Mouse (Mus musculus): ENCODE results near the gene Prpf40b. TPM values are rescaled to one million over a fixed set of nuclear protein-coding genes. Genes with fewer than 3 reads are reported as not detected.
"Not testable (repeated sequence)": the region's sequence is repeated elsewhere in the genome, so short reads cannot be mapped to it uniquely, and the experiment has no call there.

Gene Prpf40b
- 6.5 and 8.0 TPM in 2 replicates for polyA plus RNA-seq (2015; fragmentation: Nextera tagmentation; extraction: Ambion mirVana)

DNA sequence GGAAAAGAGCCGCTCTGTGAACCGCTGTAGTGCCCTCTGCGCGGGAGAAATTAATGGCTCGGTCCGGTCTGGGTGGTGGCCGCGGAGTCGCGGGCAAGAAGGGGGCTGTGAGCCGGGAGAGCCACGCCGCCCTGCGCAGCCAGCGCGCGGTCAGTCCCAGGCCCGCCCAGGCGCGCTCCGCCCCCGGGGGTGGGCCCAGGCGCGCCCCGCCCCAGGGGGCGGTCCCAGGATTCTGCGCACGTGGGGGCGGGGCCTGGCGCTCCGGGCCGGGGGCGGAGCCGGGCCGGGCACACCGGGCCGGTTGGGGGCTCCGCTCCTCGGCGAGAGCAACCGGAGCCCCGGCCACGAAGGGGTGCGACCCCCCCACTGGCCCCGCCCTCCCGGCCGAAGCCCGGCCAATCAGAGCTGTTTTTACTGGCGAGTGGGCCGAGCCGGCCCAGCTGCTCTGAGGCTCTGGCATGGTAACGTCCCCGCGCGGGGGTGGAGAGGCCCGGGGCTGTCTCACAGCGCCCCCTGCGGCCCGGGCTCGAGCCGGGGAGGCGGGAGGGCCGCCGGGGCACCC, at the start of gene Prpf40b:
Gene Prpf40b (plus strand): TSS at position 275 of the 562 bp plus-strand sequence.
- peak within 1 kb of the TSS; percentile 82 for H3K4me2 ChIP-seq (ENCODE audit: low read depth, low read length)
- peak within 1 kb of the TSS; percentile 71 for H3K4me3 ChIP-seq (ENCODE audit: low read depth, low read length)
- 0% methylated on average over 50 of the region's 64 CpGs for WGBS (ENCODE audit: insufficient replicate concordance)
- no peaks in the 10 kb centered on the region for H3K9me3 ChIP-seq (replicated peaks; ENCODE audit: control insufficient read depth, low read length)
- H3K27ac ChIP-seq (ENCODE audit: low read length) = peak within 1 kb of the TSS; percentile 53; the same call in 1 of the 2 replicates
- peaks cover 4% of the 10 kb centered on the region for H3K4me1 ChIP-seq (ENCODE audit: control insufficient read depth, low read depth, low read length)
- no peaks in the 10 kb centered on the region for H3K36me3 ChIP-seq (ENCODE audit: control insufficient read depth, insufficient read depth)
- ATAC-seq (ENCODE audit: low read depth) = peak; percentile 94
- H3K27me3 ChIP-seq (ENCODE audit: control insufficient read depth, insufficient read depth, low read depth, low read length) = no peaks in the 10 kb centered on the region
- H3K9ac ChIP-seq (ENCODE audit: low read depth, low read length) = peak within 1 kb of the TSS; percentile 65

- not testable (repeated sequence) for H3K4me1 ChIP-seq (ENCODE audit: control insufficient read depth, low read depth, low read length); H3K27ac ChIP-seq (ENCODE audit: low read length); H3K4me3 ChIP-seq (ENCODE audit: low read depth, low read length); H3K9ac ChIP-seq (ENCODE audit: low read depth, low read length); H3K4me2 ChIP-seq (ENCODE audit: low read depth, low read length); H3K9me3 ChIP-seq (replicated peaks; ENCODE audit: control insufficient read depth, low read length); H3K27me3 ChIP-seq (ENCODE audit: control insufficient read depth, insufficient read depth, low read depth, low read length); ATAC-seq (ENCODE audit: low read depth)
- peaks cover 14% of the 10 kb centered on the region for H3K36me3 ChIP-seq (ENCODE audit: control insufficient read depth, insufficient read depth)
- 78% methylated on average over 6 of the region's 6 CpGs for WGBS (ENCODE audit: insufficient replicate concordance)
Observed at GRCm38 (mm10) chr15:99246736-99247135, 48.2 kb upstream of the Prpf40b start.

DNA sequence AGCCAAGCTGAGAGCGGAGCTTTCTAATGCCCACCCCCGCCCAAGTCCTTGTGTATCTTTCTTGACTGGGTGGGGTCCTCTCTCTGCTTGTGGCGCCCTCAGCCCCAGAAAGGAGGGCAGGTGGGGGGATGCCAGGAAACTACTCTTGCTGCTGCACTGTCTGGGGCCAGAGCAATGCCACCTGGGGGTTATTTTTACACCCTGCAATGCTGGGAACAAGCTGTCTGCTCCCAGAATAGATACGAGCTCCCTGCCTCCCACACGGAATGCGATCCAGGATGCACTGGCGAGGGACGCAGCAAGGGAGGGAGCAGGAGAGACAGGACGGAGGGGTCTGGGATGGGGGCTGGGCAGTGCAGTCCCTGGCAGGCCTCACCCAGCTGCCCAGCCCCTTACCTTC, 45.9 kb upstream of the Prpf40b start:
- Histone ChIP-seq H3K36me3 (ENCODE audit: control insufficient read depth, insufficient read depth) (peaks cover 11% of the 10 kb centered on the region), H3K4me2 (ENCODE audit: low read depth, low read length) (no peak overlapping the region), H3K4me3 (ENCODE audit: low read depth, low read length) (no peak overlapping the region), H3K4me1 (ENCODE audit: control insufficient read depth, low read depth, low read length) (peaks cover 3% of the 10 kb centered on the region), H3K9ac (ENCODE audit: low read depth, low read length) (no peak overlapping the region), H3K27ac (ENCODE audit: low read length) (no peak overlapping the region), H3K27me3 (ENCODE audit: control insufficient read depth, insufficient read depth, low read depth, low read length) (no peaks in the 10 kb centered on the region), H3K9me3 (replicated peaks; ENCODE audit: control insufficient read depth, low read length) (no peaks in the 10 kb centered on the region)
- ATAC-seq (ENCODE audit: low read depth) = no peak
- 85% methylated on average over 9 of the region's 9 CpGs for WGBS (ENCODE audit: insufficient replicate concordance)

- Histone ChIP-seq H3K4me1 (ENCODE audit: control insufficient read depth, low read depth, low read length) (peaks cover 7% of the 10 kb centered on the region), H3K27me3 (ENCODE audit: control insufficient read depth, insufficient read depth, low read depth, low read length) (no peaks in the 10 kb centered on the region), H3K27ac (ENCODE audit: low read length) (no peak overlapping the region), H3K4me2 (ENCODE audit: low read depth, low read length) (no peak overlapping the region), H3K36me3 (ENCODE audit: control insufficient read depth, insufficient read depth) (peaks cover 7% of the 10 kb centered on the region), H3K9me3 (replicated peaks; ENCODE audit: control insufficient read depth, low read length) (no peaks in the 10 kb centered on the region), H3K9ac (ENCODE audit: low read depth, low read length) (no peak overlapping the region), H3K4me3 (ENCODE audit: low read depth, low read length) (no peak overlapping the region)
- 75% methylated on average over 11 of the region's 11 CpGs for WGBS (ENCODE audit: insufficient replicate concordance)
- ATAC-seq (ENCODE audit: low read depth) = no peak
Observed at GRCm38 (mm10) chr15:99249938-99250337, 44.9 kb upstream of the Prpf40b start.

GRCm38 (mm10) chr15:99251111-99251510, 43.8 kb upstream of the Prpf40b start:
- H3K27me3 ChIP-seq (ENCODE audit: control insufficient read depth, insufficient read depth, low read depth, low read length); H3K9me3 ChIP-seq (replicated peaks; ENCODE audit: control insufficient read depth, low read length); H3K4me1 ChIP-seq (ENCODE audit: control insufficient read depth, low read depth, low read length); H3K36me3 ChIP-seq (ENCODE audit: control insufficient read depth, insufficient read depth); H3K27ac ChIP-seq (ENCODE audit: low read length): not testable (repeated sequence)
- under 1% methylated on average over 14 of the region's 15 CpGs for WGBS (ENCODE audit: insufficient replicate concordance)
- Histone ChIP-seq H3K4me2 (ENCODE audit: low read depth, low read length) (peak overlapping the region; percentile 85), H3K4me3 (ENCODE audit: low read depth, low read length) (peak overlapping the region; percentile 77), H3K9ac (ENCODE audit: low read depth, low read length) (peak overlapping the region; percentile 55)
- ATAC-seq (ENCODE audit: low read depth) = peak; percentile 5; the same call in 1 of the 2 replicates

DNA sequence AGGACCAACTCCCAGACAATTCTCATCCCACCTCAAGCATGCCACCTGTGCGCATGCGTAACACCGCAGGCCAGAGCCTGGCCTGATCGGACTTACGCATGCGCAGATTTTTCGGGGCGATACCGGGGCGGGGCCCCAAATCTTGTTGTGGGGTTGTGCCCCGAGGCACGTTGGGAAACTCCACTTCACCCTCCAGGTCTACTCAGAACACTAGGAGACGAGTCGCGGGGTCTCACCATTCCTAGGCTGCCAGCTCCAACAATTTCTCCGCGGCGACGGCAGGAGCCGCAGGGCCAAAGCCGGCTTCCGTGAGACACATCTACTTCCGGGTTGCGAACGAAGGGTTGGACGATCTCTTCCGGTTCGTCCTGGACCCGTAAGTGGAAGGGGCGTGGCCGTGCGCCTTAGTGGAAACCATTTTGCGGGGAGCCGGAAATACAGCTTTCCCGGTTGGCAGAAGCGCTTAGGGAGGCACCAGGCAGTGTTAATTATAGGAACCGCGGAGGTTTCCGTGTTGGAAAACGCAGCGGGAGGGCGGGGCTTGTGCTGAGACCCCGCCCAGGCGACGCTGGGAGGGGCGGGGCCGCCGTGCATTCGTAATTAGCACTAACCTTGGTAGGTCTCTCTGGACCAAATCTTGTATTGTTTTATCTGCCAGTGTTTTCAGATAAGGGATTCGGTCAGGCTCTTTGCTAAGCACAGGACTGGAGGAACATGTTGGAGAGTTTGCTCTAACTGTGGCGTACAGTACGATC, 43.1 kb upstream of the Prpf40b start, which contains the start of gene Mcrs1:
Gene Mcrs1 (minus strand): TSS at position 336 of the 755 bp plus-strand sequence.
- H3K4me1 ChIP-seq (ENCODE audit: control insufficient read depth, low read depth, low read length) = peaks cover 7% of the 10 kb centered on the region
- no peaks in the 10 kb centered on the region for H3K9me3 ChIP-seq (replicated peaks; ENCODE audit: control insufficient read depth, low read length)
- H3K36me3 ChIP-seq (ENCODE audit: control insufficient read depth, insufficient read depth) = peaks cover 3% of the 10 kb centered on the region
- H3K27ac ChIP-seq (ENCODE audit: low read length) = peak within 1 kb of the TSS; percentile 96
- H3K27me3 ChIP-seq (ENCODE audit: control insufficient read depth, insufficient read depth, low read depth, low read length) = no peaks in the 10 kb centered on the region
- peak within 1 kb of the TSS; percentile 77 for H3K4me3 ChIP-seq (ENCODE audit: low read depth, low read length)
- H3K9ac ChIP-seq (ENCODE audit: low read depth, low read length) = peak within 1 kb of the TSS; percentile 76
- under 1% methylated on average over 52 of the region's 52 CpGs for WGBS (ENCODE audit: insufficient replicate concordance)
- ATAC-seq (ENCODE audit: low read depth) = peak; percentile 89
- peak within 1 kb of the TSS; percentile 85 for H3K4me2 ChIP-seq (ENCODE audit: low read depth, low read length)

GRCm38 (mm10) chr15:99252381-99253174, 42.3 kb upstream of the Prpf40b start:
- no peaks in the 10 kb centered on the region for H3K9me3 ChIP-seq (replicated peaks; ENCODE audit: control insufficient read depth, low read length)

DNA sequence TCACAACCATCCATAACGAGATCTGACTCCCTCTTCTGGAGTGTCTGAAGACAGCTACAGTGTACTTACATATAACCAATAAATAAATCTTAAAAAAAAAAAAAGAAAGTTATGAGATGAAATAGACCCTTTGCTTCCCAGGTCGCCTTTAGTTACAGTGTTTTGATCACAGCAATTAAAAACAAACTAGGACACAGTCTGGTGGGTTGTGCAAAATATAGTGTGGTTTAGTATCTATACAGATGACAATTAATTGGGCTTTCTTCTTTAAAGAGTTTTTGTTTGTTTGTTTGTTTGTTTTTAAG, 41.8 kb upstream of the Prpf40b start:
- H3K4me2 ChIP-seq (ENCODE audit: low read depth, low read length) = peak overlapping the region; percentile 85
- not testable (repeated sequence) for H3K27ac ChIP-seq (ENCODE audit: low read length); ATAC-seq (ENCODE audit: low read depth); H3K9ac ChIP-seq (ENCODE audit: low read depth, low read length); H3K4me3 ChIP-seq (ENCODE audit: low read depth, low read length); H3K27me3 ChIP-seq (ENCODE audit: control insufficient read depth, insufficient read depth, low read depth, low read length); H3K9me3 ChIP-seq (replicated peaks; ENCODE audit: control insufficient read depth, low read length); H3K36me3 ChIP-seq (ENCODE audit: control insufficient read depth, insufficient read depth); H3K4me1 ChIP-seq (ENCODE audit: control insufficient read depth, low read depth, low read length)
- WGBS (ENCODE audit: insufficient replicate concordance) = 41% methylated on average over 2 of the region's 2 CpGs

More at GRCm38 (mm10) chr15:99252381-99253174, 42.3 kb upstream of the Prpf40b start:
- peak overlapping the region; percentile 77 for H3K4me3 ChIP-seq (ENCODE audit: low read depth, low read length)
- H3K9ac ChIP-seq (ENCODE audit: low read depth, low read length) = peak overlapping the region; percentile 76
- H3K27me3 ChIP-seq (ENCODE audit: control insufficient read depth, insufficient read depth, low read depth, low read length) = no peaks in the 10 kb centered on the region
- peak overlapping the region; percentile 96 for H3K27ac ChIP-seq (ENCODE audit: low read length)
- peaks cover 7% of the 10 kb centered on the region for H3K4me1 ChIP-seq (ENCODE audit: control insufficient read depth, low read depth, low read length)
- H3K4me2 ChIP-seq (ENCODE audit: low read depth, low read length) = peak overlapping the region; percentile 85
- ATAC-seq (ENCODE audit: low read depth) = peak; percentile 5; the same call in 1 of the 2 replicates
- H3K36me3 ChIP-seq (ENCODE audit: control insufficient read depth, insufficient read depth) = no peaks in the 10 kb centered on the region
- WGBS (ENCODE audit: insufficient replicate concordance) = 3% methylated on average over 22 of the region's 22 CpGs

Data from liver, embryonic 16.5 days (tissue).